Mouse (Mus musculus) lung, postnatal 0 days (tissue): ENCODE results near the gene Dvl3.

Experiments used
- CTCF ChIP-seq: IDR thresholded peaks from 2 replicates; pipeline ENCODE4 v1.5.1; 2016; ENCODE audit warnings: antibody characterized with exemption, mild to moderate bottlenecking
- EP300 ChIP-seq: IDR thresholded peaks from 2 replicates; pipeline ENCODE4 v1.6.1; 2016; ENCODE audit warnings: antibody characterized with exemption, mild to moderate bottlenecking, control low read depth

DNA sequence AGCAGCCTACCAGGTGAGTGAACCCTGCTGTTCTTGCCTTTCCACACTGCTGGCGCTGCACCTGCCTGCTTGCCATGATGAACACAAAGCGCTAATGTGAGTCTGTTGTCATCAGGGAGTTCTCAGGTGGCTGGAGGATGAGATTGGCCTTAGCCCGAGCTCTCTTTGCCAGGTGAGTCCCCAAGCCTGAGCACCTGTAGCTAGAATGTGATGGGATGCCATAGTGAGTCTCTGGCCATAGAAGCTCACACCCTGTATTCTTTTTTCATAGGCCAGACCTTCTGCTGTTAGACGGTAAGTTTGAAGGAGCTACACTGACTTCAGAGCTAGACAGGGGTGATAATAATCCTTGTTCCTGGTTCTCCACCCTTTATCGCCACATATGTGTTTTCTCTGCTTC is 34.9 kb downstream of the Dvl3 start:
- TF ChIP-seq CTCF, result no peak
- TF ChIP-seq EP300, result no peak
